Mouse (Mus musculus): Measurements from ENCODE around the gene Tdrd9. TPM values are rescaled to one million over a fixed set of nuclear protein-coding genes. Genes with fewer than 3 reads are reported as not detected.

Gene Tdrd9
- polyA plus RNA-seq, 1 experiment from 2014 or later: 0.34 TPM

- Histone ChIP-seq H3K4me3 (no peak overlapping the region), H3K4me2 (no peak overlapping the region), H3K9ac (no peak overlapping the region), H3K4me1 (peaks cover 14% of the 10 kb centered on the region), H3K27ac (no peak overlapping the region), H3K27me3 (peaks cover 17% of the 10 kb centered on the region), H3K9me3 (no peaks in the 10 kb centered on the region), H3K36me3 (no peaks in the 10 kb centered on the region)
- no peak for ATAC-seq (ENCODE audit: insufficient number of reproducible peaks, insufficient read depth, low FRiP score, low TSS enrichment, low read depth)
- WGBS: 86% methylated on average over 8 of the region's 8 CpGs
These were observed 123.0 kb downstream of the Tdrd9 start for GRCm38 (mm10) chr12:112094261-112094880.

GRCm38 (mm10) chr12:112096051-112096732 is 124.8 kb downstream of the Tdrd9 start:
- Histone ChIP-seq H3K4me1 (peaks cover 9% of the 10 kb centered on the region; the same call in 1 of the 2 replicates), H3K27ac (no peak overlapping the region), H3K36me3 (no peaks in the 10 kb centered on the region), H3K9ac (no peak overlapping the region), H3K4me2 (no peak overlapping the region), H3K4me3 (no peak overlapping the region), H3K27me3 (0 out of 2 replicates have a peak, but pooled peaks cover 11% of the 10 kb centered on the region), H3K9me3 (no peaks in the 10 kb centered on the region)
- no peak for ATAC-seq (ENCODE audit: insufficient number of reproducible peaks, insufficient read depth, low FRiP score, low TSS enrichment, low read depth)
- 72% methylated on average over 13 of the region's 13 CpGs for WGBS

GRCm38 (mm10) chr12:112096733-112097117 is 125.4 kb downstream of the Tdrd9 start:
- Histone ChIP-seq H3K36me3 (no peaks in the 10 kb centered on the region), H3K4me3 (no peak overlapping the region), H3K27me3 (0 out of 2 replicates have a peak, but pooled peaks cover 6% of the 10 kb centered on the region), H3K4me1 (peaks cover 9% of the 10 kb centered on the region; the same call in 1 of the 2 replicates), H3K4me2 (no peak overlapping the region), H3K27ac (no peak overlapping the region), H3K9me3 (no peaks in the 10 kb centered on the region), H3K9ac (no peak overlapping the region)
- WGBS: 74% methylated on average over 8 of the region's 8 CpGs
- no peak for ATAC-seq (ENCODE audit: insufficient number of reproducible peaks, insufficient read depth, low FRiP score, low TSS enrichment, low read depth)

- Histone ChIP-seq H3K4me2 (no peak overlapping the region), H3K36me3 (no peaks in the 10 kb centered on the region), H3K4me1 (peaks cover 9% of the 10 kb centered on the region; the same call in 1 of the 2 replicates), H3K27ac (no peak overlapping the region), H3K9ac (no peak overlapping the region), H3K4me3 (no peak overlapping the region), H3K27me3 (no peaks in the 10 kb centered on the region), H3K9me3 (no peaks in the 10 kb centered on the region)
- ATAC-seq (ENCODE audit: insufficient number of reproducible peaks, insufficient read depth, low FRiP score, low TSS enrichment, low read depth): no peak
- 36% methylated on average over 4 of the region's 4 CpGs for WGBS
These were observed 128.7 kb downstream of the Tdrd9 start for GRCm38 (mm10) chr12:112100106-112100505.

GRCm38 (mm10) chr12:112101045-112101444 is 129.7 kb downstream of the Tdrd9 start:
- H3K9ac ChIP-seq: no peak overlapping the region
- ATAC-seq (ENCODE audit: insufficient number of reproducible peaks, insufficient read depth, low FRiP score, low TSS enrichment, low read depth): no peak
- H3K27me3 ChIP-seq: 0 out of 2 replicates have a peak, but pooled peaks cover 3% of the 10 kb centered on the region
- H3K9me3 ChIP-seq: no peaks in the 10 kb centered on the region
- H3K4me2 ChIP-seq: no peak overlapping the region
- no peak overlapping the region for H3K4me3 ChIP-seq
- 51% methylated on average over 4 of the region's 4 CpGs for WGBS
- H3K36me3 ChIP-seq: no peaks in the 10 kb centered on the region
- no peak overlapping the region for H3K27ac ChIP-seq
- H3K4me1 ChIP-seq: peaks cover 8% of the 10 kb centered on the region; the same call in 1 of the 2 replicates

GRCm38 (mm10) chr12:112103179-112103578 is 131.8 kb downstream of the Tdrd9 start:
- Histone ChIP-seq H3K4me3 (no peak overlapping the region), H3K9me3 (no peaks in the 10 kb centered on the region), H3K27me3 (peaks cover 7% of the 10 kb centered on the region; the same call in 1 of the 2 replicates), H3K27ac (no peak overlapping the region), H3K4me2 (no peak overlapping the region), H3K4me1 (peaks cover 10% of the 10 kb centered on the region), H3K9ac (no peak overlapping the region), H3K36me3 (no peaks in the 10 kb centered on the region)
- ATAC-seq (ENCODE audit: insufficient number of reproducible peaks, insufficient read depth, low FRiP score, low TSS enrichment, low read depth): no peak
- 91% methylated on average over 5 of the region's 5 CpGs for WGBS

GRCm38 (mm10) chr12:112104890-112105289 is 133.5 kb downstream of the Tdrd9 start:
- Histone ChIP-seq H3K9me3 (no peaks in the 10 kb centered on the region), H3K4me3 (no peak overlapping the region), H3K27ac (no peak overlapping the region), H3K4me2 (no peak overlapping the region), H3K36me3 (no peaks in the 10 kb centered on the region), H3K27me3 (peaks cover 7% of the 10 kb centered on the region; the same call in 1 of the 2 replicates), H3K9ac (no peak overlapping the region), H3K4me1 (peaks cover 10% of the 10 kb centered on the region)
- WGBS: 89% methylated on average over 11 of the region's 11 CpGs
- no peak for ATAC-seq (ENCODE audit: insufficient number of reproducible peaks, insufficient read depth, low FRiP score, low TSS enrichment, low read depth)

GRCm38 (mm10) chr12:112106541-112106971 is 135.2 kb downstream of the Tdrd9 start, which contains the start of gene Aspg:
Gene Aspg (plus strand): TSS chr12:112106679.
- Histone ChIP-seq H3K27me3 (peaks cover 7% of the 10 kb centered on the region; the same call in 1 of the 2 replicates), H3K4me2 (peak within 1 kb of the TSS; percentile 53), H3K9ac (0 out of 2 replicates have a peak within 1 kb of the TSS, but pooled peaks have one; percentile 32), H3K27ac (no peak within 1 kb of the TSS), H3K9me3 (no peaks in the 10 kb centered on the region), H3K36me3 (no peaks in the 10 kb centered on the region), H3K4me1 (peaks cover 10% of the 10 kb centered on the region), H3K4me3 (peak within 1 kb of the TSS; percentile 25)
- ATAC-seq (ENCODE audit: insufficient number of reproducible peaks, insufficient read depth, low FRiP score, low TSS enrichment, low read depth): no peak
- 0% methylated on average over 14 of the region's 14 CpGs for WGBS

- no peak for ATAC-seq (ENCODE audit: insufficient number of reproducible peaks, insufficient read depth, low FRiP score, low TSS enrichment, low read depth)
- Histone ChIP-seq H3K4me3 (no peak overlapping the region), H3K4me2 (no peak overlapping the region), H3K9ac (no peak overlapping the region), H3K4me1 (peaks cover 13% of the 10 kb centered on the region), H3K27me3 (peaks cover 7% of the 10 kb centered on the region; the same call in 1 of the 2 replicates), H3K27ac (no peak overlapping the region), H3K36me3 (no peaks in the 10 kb centered on the region), H3K9me3 (no peaks in the 10 kb centered on the region)
- 83% methylated on average over 8 of the region's 8 CpGs for WGBS
These were observed 136.3 kb downstream of the Tdrd9 start for GRCm38 (mm10) chr12:112107685-112108084.

- Histone ChIP-seq H3K36me3 (no peaks in the 10 kb centered on the region), H3K4me2 (no peak overlapping the region), H3K27me3 (peaks cover 7% of the 10 kb centered on the region; the same call in 1 of the 2 replicates), H3K9ac (no peak overlapping the region), H3K9me3 (no peaks in the 10 kb centered on the region), H3K4me1 (peaks cover 22% of the 10 kb centered on the region), H3K4me3 (no peak overlapping the region), H3K27ac (no peak overlapping the region)
- ATAC-seq (ENCODE audit: insufficient number of reproducible peaks, insufficient read depth, low FRiP score, low TSS enrichment, low read depth): no peak
- 87% methylated on average over 11 of the region's 11 CpGs for WGBS
These were observed 137.5 kb downstream of the Tdrd9 start for GRCm38 (mm10) chr12:112108696-112109445.

- Histone ChIP-seq H3K27me3 (peaks cover 7% of the 10 kb centered on the region; the same call in 1 of the 2 replicates), H3K9ac (no peak overlapping the region), H3K9me3 (no peaks in the 10 kb centered on the region), H3K4me1 (peaks cover 22% of the 10 kb centered on the region), H3K27ac (no peak overlapping the region), H3K4me3 (no peak overlapping the region), H3K36me3 (no peaks in the 10 kb centered on the region), H3K4me2 (no peak overlapping the region)
- WGBS: 68% methylated on average over 9 of the region's 9 CpGs
- no peak for ATAC-seq (ENCODE audit: insufficient number of reproducible peaks, insufficient read depth, low FRiP score, low TSS enrichment, low read depth)
These were observed 138.3 kb downstream of the Tdrd9 start for GRCm38 (mm10) chr12:112109701-112110100.
